Mouse (Mus musculus) urinary bladder, postnatal 10 days (tissue): ENCODE measurements at regions not wholly inside any gene's neighbourhood (a gene's known extent, or its start where the extent isn't known, plus 50 kb on each side); places are given as distances from the start of the nearest gene placed in this dataset.

Source experiments
- DNase-seq: peaks from one replicate; pipeline ENCODE4 v3.0.0; 2022; ENCODE audit warnings: low spot score

GRCm38 (mm10) chr14:46296275-46296674 lies 82.9 kb upstream of the Gm15217 start:
- DNase-seq: no peak

GRCm38 (mm10) chr14:46300546-46300945 lies 78.7 kb upstream of the Gm15217 start:
- no peak for DNase-seq

DNA sequence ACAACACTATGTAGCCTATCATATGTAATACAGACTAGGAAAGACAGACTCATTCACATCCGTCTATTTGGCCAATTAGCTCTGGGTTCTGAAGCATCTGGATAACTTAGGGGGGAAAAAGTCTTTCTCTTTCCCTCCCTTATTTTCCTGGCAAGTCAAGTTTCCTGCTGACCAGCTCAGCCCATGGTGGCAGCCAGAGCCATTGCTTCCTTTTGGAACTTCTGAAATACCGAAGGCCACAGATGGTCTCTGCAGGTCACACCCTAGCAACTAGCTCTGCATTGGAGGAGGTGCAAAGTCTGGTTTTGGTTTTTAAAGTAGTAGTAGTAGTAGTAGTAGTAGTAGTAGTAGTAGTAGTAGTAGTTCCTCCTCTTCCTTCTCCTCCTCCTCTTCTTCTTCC lies 76.6 kb upstream of the Gm15217 start:
- no peak for DNase-seq

DNA sequence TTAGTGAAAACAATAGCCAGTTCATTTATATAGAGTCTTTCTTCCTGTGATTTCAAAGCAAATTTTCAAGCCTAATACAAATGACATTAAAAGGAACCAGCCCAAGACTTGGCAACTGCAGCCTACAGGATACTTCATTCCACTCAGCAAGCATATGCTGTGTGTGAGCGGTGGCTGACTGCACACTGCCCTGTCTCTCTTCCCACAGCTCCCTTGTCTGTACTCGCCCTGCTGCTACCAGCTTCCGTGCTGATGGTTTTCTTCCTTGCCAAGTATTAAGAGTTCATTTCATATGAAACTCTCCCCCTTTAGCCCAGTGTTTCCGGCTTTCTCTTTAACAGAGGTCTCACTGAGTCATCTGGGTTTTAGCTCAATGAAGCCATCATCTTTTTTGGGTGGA lies 73.9 kb upstream of the Gm15217 start:
- DNase-seq: no peak

- no peak for DNase-seq
Measured at GRCm38 (mm10) chr14:46313064-46313463, 66.2 kb upstream of the Gm15217 start.

GRCm38 (mm10) chr14:46316521-46316920 lies 62.7 kb upstream of the Gm15217 start:
- DNase-seq: no peak

DNA sequence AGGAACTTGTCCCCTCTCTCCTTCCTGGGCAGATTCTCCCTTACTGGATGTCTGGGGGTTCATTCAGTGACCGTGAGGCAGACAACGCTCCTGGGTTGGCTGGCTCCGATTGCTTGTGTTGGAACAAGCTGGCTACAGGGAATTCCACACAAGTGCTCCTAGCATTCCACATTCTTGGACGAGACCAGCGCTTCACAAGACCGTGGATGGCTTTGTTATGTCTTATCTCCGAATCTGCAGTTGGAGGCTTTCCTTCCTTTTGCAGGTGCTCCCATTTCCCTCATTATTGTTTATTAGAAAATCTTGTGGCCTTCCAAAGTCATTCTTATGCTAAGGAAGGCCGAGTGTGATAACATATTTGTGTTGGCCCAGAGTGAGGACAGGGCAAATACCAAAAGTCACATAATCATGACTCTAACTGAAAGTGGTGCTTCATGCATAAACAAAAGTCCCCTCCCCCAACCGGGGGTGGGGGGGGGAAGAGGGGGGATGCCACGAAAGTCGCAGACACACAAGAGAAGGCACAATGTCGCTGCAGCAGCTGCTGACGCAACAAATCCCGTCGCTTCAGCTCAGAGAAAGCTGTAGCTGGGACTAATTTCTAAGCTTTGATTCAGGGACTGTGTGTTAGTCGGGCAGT lies 61.7 kb upstream of the Gm15217 start:
- no peak for DNase-seq

- no peak for DNase-seq
Measured at GRCm38 (mm10) chr14:46328064-46328463, 51.1 kb upstream of the Gm15217 start.
